Mouse (Mus musculus): ENCODE measurements around the gene Adgrv1. TPM values are rescaled to one million over a fixed set of nuclear protein-coding genes. Genes with fewer than 3 reads are reported as not detected.

Adgrv1 gene
- polyA plus RNA-seq, 1 experiment from 2014 or later = 0.91 TPM

DNA sequence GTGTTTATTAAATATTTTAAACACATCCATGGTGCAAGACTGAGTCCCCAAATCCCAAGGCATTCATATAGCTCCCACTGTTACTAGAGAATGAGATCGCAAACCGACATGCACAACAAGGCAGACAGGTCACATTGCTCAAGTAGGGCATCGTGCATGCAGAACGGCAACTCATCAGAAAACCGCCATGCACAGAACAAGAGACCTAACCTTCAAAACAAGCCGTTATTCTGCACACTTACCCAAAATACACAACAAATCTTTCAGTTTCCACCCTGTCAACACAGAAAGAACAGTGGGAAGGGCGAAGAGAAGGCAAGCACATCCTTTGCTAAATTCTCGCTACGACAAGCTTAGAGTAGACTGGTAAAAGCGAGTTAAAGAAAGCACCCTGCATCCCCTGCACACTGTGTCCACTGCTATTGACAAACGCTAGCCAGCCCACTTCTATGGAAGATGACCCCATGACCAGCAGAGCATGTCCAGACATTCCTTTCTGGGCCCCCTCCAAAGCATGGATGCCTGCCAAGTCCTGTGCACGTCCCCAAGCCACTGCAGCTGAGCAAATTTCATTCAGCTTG is 62.6 kb downstream of the Adgrv1 start:
- Histone ChIP-seq H3K36me3 (ENCODE audit: control insufficient read depth, insufficient read depth, low read length) (no peaks in the 10 kb centered on the region), H3K27ac (ENCODE audit: low read depth) (no peak overlapping the region), H3K4me2 (ENCODE audit: low read length) (peak overlapping the region; percentile 35), H3K4me3 (ENCODE audit: low read depth, low read length) (no peak overlapping the region; the same call in 1 of the 2 replicates), H3K9me3 (ENCODE audit: control insufficient read depth, low read length) (no peaks in the 10 kb centered on the region), H3K9ac (ENCODE audit: low read length) (no peak overlapping the region), H3K27me3 (replicated peaks; ENCODE audit: control insufficient read depth, insufficient read depth, low read length) (no peaks in the 10 kb centered on the region), H3K4me1 (replicated peaks; ENCODE audit: control insufficient read depth, insufficient read depth, low read length) (peaks cover 6% of the 10 kb centered on the region; the same call in 1 of the 2 replicates)
- ATAC-seq (replicated peaks; ENCODE audit: low FRiP score, low TSS enrichment, low read depth) (peak; percentile 53; the same call in 1 of the 2 replicates), DNase-seq (ENCODE audit: low spot score) (peak; percentile 54)
- 46% methylated on average over 12 of the region's 12 CpGs for WGBS

- no peaks in the 10 kb centered on the region for H3K4me1 ChIP-seq (replicated peaks; ENCODE audit: control insufficient read depth, insufficient read depth, low read length)
- DNase-seq (ENCODE audit: low spot score) (no peak), ATAC-seq (replicated peaks; ENCODE audit: low FRiP score, low TSS enrichment, low read depth) (no peak)
- WGBS = 86% methylated on average over 1 of the region's 1 CpGs
- H3K27me3 ChIP-seq (replicated peaks; ENCODE audit: control insufficient read depth, insufficient read depth, low read length) = no peaks in the 10 kb centered on the region
- no peaks in the 10 kb centered on the region for H3K9me3 ChIP-seq (ENCODE audit: control insufficient read depth, low read length)
- H3K4me2 ChIP-seq (ENCODE audit: low read length) = no peak overlapping the region
- H3K27ac ChIP-seq (ENCODE audit: low read depth) = no peak overlapping the region
- no peak overlapping the region for H3K9ac ChIP-seq (ENCODE audit: low read length)
- H3K36me3 ChIP-seq (ENCODE audit: control insufficient read depth, insufficient read depth, low read length) = no peaks in the 10 kb centered on the region
- no peak overlapping the region for H3K4me3 ChIP-seq (ENCODE audit: low read depth, low read length)
Measured at GRCm38 (mm10) chr13:81550024-81550423, 82.9 kb downstream of the Adgrv1 start.

- no peaks in the 10 kb centered on the region for H3K4me1 ChIP-seq (replicated peaks; ENCODE audit: control insufficient read depth, insufficient read depth, low read length)
- no peak overlapping the region for H3K9ac ChIP-seq (ENCODE audit: low read length)
- no peak overlapping the region for H3K4me3 ChIP-seq (ENCODE audit: low read depth, low read length)
- H3K27me3 ChIP-seq (replicated peaks; ENCODE audit: control insufficient read depth, insufficient read depth, low read length) = no peaks in the 10 kb centered on the region
- ATAC-seq (replicated peaks; ENCODE audit: low FRiP score, low TSS enrichment, low read depth) (no peak), DNase-seq (ENCODE audit: low spot score) (no peak)
- no peaks in the 10 kb centered on the region for H3K36me3 ChIP-seq (ENCODE audit: control insufficient read depth, insufficient read depth, low read length)
- no peaks in the 10 kb centered on the region for H3K9me3 ChIP-seq (ENCODE audit: control insufficient read depth, low read length)
- H3K4me2 ChIP-seq (ENCODE audit: low read length) = no peak overlapping the region
- 97% methylated on average over 2 of the region's 2 CpGs for WGBS
- H3K27ac ChIP-seq (ENCODE audit: low read depth) = no peak overlapping the region
Measured at GRCm38 (mm10) chr13:81534916-81535315, 98.0 kb downstream of the Adgrv1 start.

DNA sequence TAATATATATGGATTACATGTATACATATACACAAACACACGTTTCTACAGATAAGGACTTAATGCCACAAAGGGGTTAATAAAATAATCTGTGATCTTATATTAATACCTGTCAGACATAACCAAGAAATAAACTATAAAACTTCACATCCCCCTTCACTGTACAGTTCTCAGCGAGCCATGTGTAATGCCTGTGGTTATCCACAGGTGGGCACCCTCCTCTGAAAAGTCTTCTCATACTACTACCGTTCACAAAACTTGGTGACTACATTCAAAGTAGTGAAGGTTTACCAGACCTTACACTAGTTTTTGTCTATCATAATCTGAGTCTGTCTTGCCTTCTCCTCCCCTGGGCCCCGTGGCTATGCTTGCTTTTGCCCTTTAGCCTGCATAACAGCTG is 106.3 kb downstream of the Adgrv1 start:
- H3K9me3 ChIP-seq (ENCODE audit: control insufficient read depth, low read length) = no peaks in the 10 kb centered on the region
- WGBS = 50% methylated on average over 4 of the region's 4 CpGs
- no peaks in the 10 kb centered on the region for H3K27me3 ChIP-seq (replicated peaks; ENCODE audit: control insufficient read depth, insufficient read depth, low read length)
- no peak overlapping the region for H3K27ac ChIP-seq (ENCODE audit: low read depth)
- H3K4me3 ChIP-seq (ENCODE audit: low read depth, low read length) = no peak overlapping the region
- no peak overlapping the region for H3K4me2 ChIP-seq (ENCODE audit: low read length)
- DNase-seq (ENCODE audit: low spot score) = no peak
- H3K4me1 ChIP-seq (replicated peaks; ENCODE audit: control insufficient read depth, insufficient read depth, low read length) = no peaks in the 10 kb centered on the region
- no peak overlapping the region for H3K9ac ChIP-seq (ENCODE audit: low read length)
- no peak for ATAC-seq (replicated peaks; ENCODE audit: low FRiP score, low TSS enrichment, low read depth)
- no peaks in the 10 kb centered on the region for H3K36me3 ChIP-seq (ENCODE audit: control insufficient read depth, insufficient read depth, low read length)

DNA sequence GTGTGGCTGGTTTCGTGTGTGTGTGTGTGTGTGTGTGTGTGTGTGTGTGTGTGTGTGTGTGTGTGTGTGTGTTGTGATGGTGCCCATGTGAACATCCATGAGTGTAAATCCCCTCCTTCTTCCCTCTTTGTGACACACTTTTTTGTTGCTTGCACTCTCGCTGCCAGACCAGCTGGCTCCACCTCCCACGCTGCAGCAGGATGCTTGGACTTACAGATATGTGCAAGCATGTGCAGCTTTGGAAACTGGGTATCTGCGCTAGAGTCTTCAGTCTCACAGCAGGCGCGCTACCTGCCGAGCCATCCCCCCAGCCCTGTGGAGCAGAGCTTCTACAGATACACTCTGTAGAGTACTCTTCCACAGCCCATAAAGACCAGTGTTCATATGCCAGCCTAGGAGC is 122.8 kb downstream of the Adgrv1 start:
- Histone ChIP-seq H3K9ac (ENCODE audit: low read length) (no peak overlapping the region), H3K27me3 (replicated peaks; ENCODE audit: control insufficient read depth, insufficient read depth, low read length) (no peaks in the 10 kb centered on the region), H3K4me1 (replicated peaks; ENCODE audit: control insufficient read depth, insufficient read depth, low read length) (no peaks in the 10 kb centered on the region), H3K36me3 (ENCODE audit: control insufficient read depth, insufficient read depth, low read length) (no peaks in the 10 kb centered on the region), H3K27ac (ENCODE audit: low read depth) (no peak overlapping the region), H3K4me3 (ENCODE audit: low read depth, low read length) (no peak overlapping the region), H3K4me2 (ENCODE audit: low read length) (no peak overlapping the region), H3K9me3 (ENCODE audit: control insufficient read depth, low read length) (no peaks in the 10 kb centered on the region)
- 78% methylated on average over 7 of the region's 7 CpGs for WGBS
- no peak for DNase-seq (ENCODE audit: low spot score)
- ATAC-seq (replicated peaks; ENCODE audit: low FRiP score, low TSS enrichment, low read depth) = no peak

- ATAC-seq (replicated peaks; ENCODE audit: low FRiP score, low TSS enrichment, low read depth) = no peak
- Histone ChIP-seq H3K27me3 (replicated peaks; ENCODE audit: control insufficient read depth, insufficient read depth, low read length) (no peaks in the 10 kb centered on the region), H3K9me3 (ENCODE audit: control insufficient read depth, low read length) (no peaks in the 10 kb centered on the region), H3K36me3 (ENCODE audit: control insufficient read depth, insufficient read depth, low read length) (no peaks in the 10 kb centered on the region), H3K4me2 (ENCODE audit: low read length) (no peak overlapping the region), H3K9ac (ENCODE audit: low read length) (no peak overlapping the region), H3K27ac (ENCODE audit: low read depth) (no peak overlapping the region), H3K4me1 (replicated peaks; ENCODE audit: control insufficient read depth, insufficient read depth, low read length) (no peaks in the 10 kb centered on the region), H3K4me3 (ENCODE audit: low read depth, low read length) (no peak overlapping the region)
- no peak for DNase-seq (ENCODE audit: low spot score)
- 49% methylated on average over 3 of the region's 3 CpGs for WGBS
Measured at GRCm38 (mm10) chr13:81497035-81497434, 135.9 kb downstream of the Adgrv1 start.

DNA sequence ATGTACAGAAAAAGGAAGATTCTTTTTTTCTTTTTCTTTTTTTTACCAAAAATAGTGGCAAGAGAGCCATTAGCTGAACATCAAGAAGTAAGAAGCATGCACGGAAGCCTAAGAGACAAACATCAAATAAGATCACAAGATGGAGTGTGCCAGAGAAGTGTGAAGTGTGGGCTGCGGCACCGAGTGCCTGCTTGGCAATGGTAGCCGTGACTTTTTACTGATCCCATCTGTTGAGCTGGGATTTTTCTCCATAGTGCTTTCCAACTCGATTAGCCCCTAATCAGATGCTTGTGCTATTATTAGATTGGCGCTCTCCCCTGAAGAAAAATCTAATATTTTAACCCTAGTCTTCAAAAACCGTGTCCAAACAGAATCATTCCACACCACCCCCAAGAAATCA is 141.0 kb downstream of the Adgrv1 start:
- H3K4me3 ChIP-seq (ENCODE audit: low read depth, low read length) = no peak overlapping the region
- 79% methylated on average over 7 of the region's 7 CpGs for WGBS
- DNase-seq (ENCODE audit: low spot score) (no peak), ATAC-seq (replicated peaks; ENCODE audit: low FRiP score, low TSS enrichment, low read depth) (no peak)
- no peaks in the 10 kb centered on the region for H3K4me1 ChIP-seq (replicated peaks; ENCODE audit: control insufficient read depth, insufficient read depth, low read length)
- no peak overlapping the region for H3K9ac ChIP-seq (ENCODE audit: low read length)
- H3K27me3 ChIP-seq (replicated peaks; ENCODE audit: control insufficient read depth, insufficient read depth, low read length) = no peaks in the 10 kb centered on the region
- no peak overlapping the region for H3K4me2 ChIP-seq (ENCODE audit: low read length)
- no peaks in the 10 kb centered on the region for H3K9me3 ChIP-seq (ENCODE audit: control insufficient read depth, low read length)
- no peak overlapping the region for H3K27ac ChIP-seq (ENCODE audit: low read depth)
- H3K36me3 ChIP-seq (ENCODE audit: control insufficient read depth, insufficient read depth, low read length) = no peaks in the 10 kb centered on the region

- Histone ChIP-seq H3K9me3 (ENCODE audit: control insufficient read depth, low read length) (no peaks in the 10 kb centered on the region), H3K36me3 (ENCODE audit: control insufficient read depth, insufficient read depth, low read length) (no peaks in the 10 kb centered on the region), H3K9ac (ENCODE audit: low read length) (no peak overlapping the region), H3K4me2 (ENCODE audit: low read length) (no peak overlapping the region), H3K4me3 (ENCODE audit: low read depth, low read length) (no peak overlapping the region), H3K4me1 (replicated peaks; ENCODE audit: control insufficient read depth, insufficient read depth, low read length) (no peaks in the 10 kb centered on the region), H3K27me3 (replicated peaks; ENCODE audit: control insufficient read depth, insufficient read depth, low read length) (no peaks in the 10 kb centered on the region), H3K27ac (ENCODE audit: low read depth) (no peak overlapping the region)
- DNase-seq (ENCODE audit: low spot score) = no peak
- ATAC-seq (replicated peaks; ENCODE audit: low FRiP score, low TSS enrichment, low read depth) = no peak; the same call in 1 of the 2 replicates
Measured at GRCm38 (mm10) chr13:81486980-81487379, 146.0 kb downstream of the Adgrv1 start.

GRCm38 (mm10) chr13:81473750-81474149 is 159.2 kb downstream of the Adgrv1 start:
- H3K27me3 ChIP-seq (replicated peaks; ENCODE audit: control insufficient read depth, insufficient read depth, low read length) = no peaks in the 10 kb centered on the region
- H3K36me3 ChIP-seq (ENCODE audit: control insufficient read depth, insufficient read depth, low read length) = no peaks in the 10 kb centered on the region
- no peaks in the 10 kb centered on the region for H3K9me3 ChIP-seq (ENCODE audit: control insufficient read depth, low read length)
- no peak overlapping the region for H3K27ac ChIP-seq (ENCODE audit: low read depth)
- no peak for ATAC-seq (replicated peaks; ENCODE audit: low FRiP score, low TSS enrichment, low read depth)
- DNase-seq (ENCODE audit: low spot score) = no peak
- no peak overlapping the region for H3K4me3 ChIP-seq (ENCODE audit: low read depth, low read length)
- H3K4me1 ChIP-seq (replicated peaks; ENCODE audit: control insufficient read depth, insufficient read depth, low read length) = no peaks in the 10 kb centered on the region
- H3K9ac ChIP-seq (ENCODE audit: low read length) = no peak overlapping the region
- no peak overlapping the region for H3K4me2 ChIP-seq (ENCODE audit: low read length)

Measured in intestine, embryonic 14.5 days (tissue).